Mouse (Mus musculus) bone marrow macrophage, adult 2 months (primary cell): Measurements from ENCODE around the gene Gcsam.

Source experiments
- CTCF ChIP-seq: IDR thresholded peaks from 2 replicates; pipeline ENCODE4 v1.5.1; 2012; ENCODE audit warnings: low read depth, mild to moderate bottlenecking, low read length, moderate library complexity
- POLR2A ChIP-seq: IDR thresholded peaks from 2 replicates; pipeline ENCODE4 v1.6.1; 2012; ENCODE audit warnings: mild to moderate bottlenecking, low read depth, low read length, borderline replicate concordance

DNA sequence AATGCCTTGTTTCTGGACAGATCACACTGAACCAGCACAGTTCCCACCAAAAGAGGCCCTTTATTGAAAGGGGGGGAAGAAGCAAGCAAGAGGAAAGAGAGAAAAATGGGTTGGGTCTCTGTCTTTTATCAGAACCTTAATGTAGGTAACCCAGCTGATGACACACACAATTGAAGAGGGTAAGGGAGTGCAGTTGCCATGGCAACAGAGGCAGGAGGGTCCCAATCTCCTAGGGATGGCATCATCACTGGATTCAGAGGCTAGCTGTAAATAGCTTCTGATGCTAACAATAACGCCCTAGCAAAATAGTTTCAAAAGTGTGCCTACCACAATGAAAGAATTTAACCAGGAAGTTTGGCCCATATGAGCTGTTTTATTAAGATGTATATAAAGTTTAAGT is 16.5 kb upstream of the Gcsam start:
- TF ChIP-seq POLR2A (no peak), CTCF (no peak)
